Mouse (Mus musculus): ENCODE results near the gene Pcca.

DNA sequence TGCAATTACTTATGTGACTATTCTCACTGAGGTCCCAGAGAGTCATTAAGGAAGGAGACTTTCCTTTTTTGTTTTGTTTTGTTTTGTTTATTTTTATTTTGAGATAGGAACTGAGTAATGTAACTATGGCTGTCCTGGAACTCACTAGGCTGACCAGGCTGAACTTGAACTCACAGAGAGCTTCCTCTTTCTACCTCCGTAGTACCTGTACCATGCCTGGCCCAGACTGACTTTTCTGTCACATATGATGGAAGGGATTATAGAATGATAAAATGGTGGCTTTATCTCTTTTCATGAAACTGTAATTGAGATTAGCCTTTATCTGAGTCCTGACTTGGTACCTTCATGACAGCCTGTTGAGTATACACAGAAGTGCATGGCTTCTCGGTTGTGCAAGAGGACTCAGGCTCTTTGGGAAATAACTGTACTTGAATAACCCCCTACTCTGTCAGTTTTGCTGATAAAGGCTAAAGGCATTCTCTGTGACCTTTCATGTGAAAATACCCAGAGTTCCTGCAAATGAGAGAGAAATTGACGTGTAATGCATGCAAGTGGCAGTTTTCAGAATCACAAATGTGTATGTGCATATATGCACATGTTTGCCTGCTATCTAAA, 115.3 kb downstream of the Pcca start:
- TF ChIP-seq GATA1 (IDR thresholded peaks at IDR 0.05; ENCODE audit: borderline replicate concordance, low read length) = no peak
- TF ChIP-seq FLI1 (IDR thresholded peaks at IDR 0.05; ENCODE audit: low read length) = no peak
